Mouse (Mus musculus): Measurements from ENCODE around the gene Taar8c. TPM values are rescaled to one million over a fixed set of nuclear protein-coding genes. Genes with fewer than 3 reads are reported as not detected.
"Not testable (repeated sequence)": the region's sequence is repeated elsewhere in the genome, so short reads cannot be mapped to it uniquely, and the experiment has no call there.

Taar8c gene
- polyA plus RNA-seq, 1 experiment, result not detected

DNA sequence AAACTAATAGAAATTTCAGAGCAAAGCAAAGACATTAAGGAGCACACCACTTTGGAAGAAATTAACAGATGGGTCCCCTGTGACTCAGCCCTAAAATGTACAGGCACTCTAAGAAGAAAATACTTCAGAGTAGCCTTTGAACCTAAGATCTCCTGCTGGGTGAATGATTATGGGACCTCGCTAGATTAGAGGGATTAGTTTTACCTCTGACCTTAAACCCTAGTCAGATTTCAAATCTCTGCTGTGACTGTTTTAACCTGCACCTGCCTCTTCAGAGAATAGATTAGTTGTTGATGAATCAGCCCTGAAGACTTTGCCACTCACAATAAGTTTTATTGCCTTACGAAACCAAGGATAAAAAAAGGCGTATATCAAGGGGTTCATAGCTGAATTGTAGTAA lies 6.5 kb upstream of the Taar8c start:
- H3K27me3 ChIP-seq (ENCODE audit: control insufficient read depth, insufficient read depth, insufficient read length), result no peaks in the 10 kb centered on the region
- no peak overlapping the region for H3K4me3 ChIP-seq (ENCODE audit: insufficient read depth, poor library complexity, severe bottlenecking)
- H3ac ChIP-seq (ENCODE audit: control insufficient read depth, insufficient read length, low read depth), result no peak overlapping the region
- no peaks in the 10 kb centered on the region for H3K79me3 ChIP-seq (ENCODE audit: low read depth)
- H3K79me2 ChIP-seq (ENCODE audit: control insufficient read depth, insufficient read depth), result no peaks in the 10 kb centered on the region
- TF ChIP-seq FOSL1 (IDR thresholded peaks at IDR 0.05; ENCODE audit: insufficient read depth, low read length, poor library complexity, severe bottlenecking) (no peak), MYOG (IDR thresholded peaks at IDR 0.05; ENCODE audit: control insufficient read depth, extremely low read depth, insufficient read length) (no peak), MYOD1 (IDR thresholded peaks at IDR 0.05; ENCODE audit: control insufficient read depth, insufficient read length, low read depth) (no peak), MAX (IDR thresholded peaks at IDR 0.05) (no peak), CTCF (IDR thresholded peaks at IDR 0.05; ENCODE audit: control insufficient read depth, insufficient read depth, insufficient read length) (no peak), USF1 (IDR thresholded peaks at IDR 0.05; ENCODE audit: low read depth) (no peak), CEBPB (IDR thresholded peaks at IDR 0.05; ENCODE audit: low read depth) (no peak)
- H3K36me3 ChIP-seq (ENCODE audit: control insufficient read depth, insufficient read depth), result no peaks in the 10 kb centered on the region

DNA sequence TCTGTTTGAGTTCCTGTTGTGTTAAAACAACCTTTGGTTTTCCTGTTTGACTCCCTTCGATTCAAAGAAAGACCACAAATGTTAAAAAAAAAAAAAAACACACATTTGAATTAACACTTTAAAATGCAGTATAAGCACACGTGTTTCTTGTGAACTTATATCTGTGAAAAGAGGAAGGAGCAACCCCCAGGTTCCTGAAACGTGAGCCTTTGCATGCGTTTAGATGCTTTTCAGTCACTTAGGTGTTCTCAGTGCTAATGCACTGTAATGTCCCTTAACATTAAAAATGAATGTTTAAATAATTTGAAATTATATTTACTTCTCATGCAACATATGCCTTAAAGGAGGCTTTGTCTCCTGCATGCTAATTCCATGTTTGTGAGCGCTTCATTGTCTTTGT lies 6.0 kb upstream of the Taar8c start:
- H3K4me3 ChIP-seq (ENCODE audit: insufficient read depth, poor library complexity, severe bottlenecking), result no peak overlapping the region
- no peak for TF ChIP-seq MYOG (IDR thresholded peaks at IDR 0.05; ENCODE audit: control insufficient read depth, extremely low read depth, insufficient read length)
- TF ChIP-seq FOSL1 (IDR thresholded peaks at IDR 0.05; ENCODE audit: insufficient read depth, low read length, poor library complexity, severe bottlenecking), result no peak
- TF ChIP-seq CTCF (IDR thresholded peaks at IDR 0.05; ENCODE audit: control insufficient read depth, insufficient read depth, insufficient read length), result no peak
- TF ChIP-seq USF1 (IDR thresholded peaks at IDR 0.05; ENCODE audit: low read depth), result no peak
- TF ChIP-seq MAX (IDR thresholded peaks at IDR 0.05), result no peak
- no peak for TF ChIP-seq CEBPB (IDR thresholded peaks at IDR 0.05; ENCODE audit: low read depth)
- TF ChIP-seq MYOD1 (IDR thresholded peaks at IDR 0.05; ENCODE audit: control insufficient read depth, insufficient read length, low read depth), result no peak
- H3K79me3 ChIP-seq (ENCODE audit: low read depth), result no peaks in the 10 kb centered on the region
- H3K36me3 ChIP-seq (ENCODE audit: control insufficient read depth, insufficient read depth), result no peaks in the 10 kb centered on the region
- H3ac ChIP-seq (ENCODE audit: control insufficient read depth, insufficient read length, low read depth), result no peak overlapping the region
- no peaks in the 10 kb centered on the region for H3K79me2 ChIP-seq (ENCODE audit: control insufficient read depth, insufficient read depth)
- no peaks in the 10 kb centered on the region for H3K27me3 ChIP-seq (ENCODE audit: control insufficient read depth, insufficient read depth, insufficient read length)

DNA sequence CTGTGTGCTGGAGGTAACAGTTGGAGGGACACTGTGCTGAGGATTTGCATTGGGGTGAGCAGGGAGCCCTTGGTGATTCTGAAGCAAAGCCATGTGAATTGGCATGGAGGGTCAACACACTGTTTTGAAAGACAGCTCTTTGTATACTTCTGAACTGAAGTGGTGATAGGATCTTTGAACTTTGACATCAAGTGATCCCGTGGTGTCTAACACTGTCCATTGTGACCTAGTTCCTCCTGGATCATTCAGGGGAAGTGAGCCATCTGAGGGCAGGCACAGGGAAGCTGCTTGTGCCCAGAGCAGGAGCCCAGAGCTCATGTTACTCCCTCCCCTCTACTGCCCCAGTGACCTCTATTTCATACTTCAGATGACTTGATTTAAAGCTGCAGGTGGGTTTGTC lies 1.6 kb upstream of the Taar8c start:
- H3K4me3 ChIP-seq (ENCODE audit: insufficient read depth, poor library complexity, severe bottlenecking); H3K79me2 ChIP-seq (ENCODE audit: control insufficient read depth, insufficient read depth); H3ac ChIP-seq (ENCODE audit: control insufficient read depth, insufficient read length, low read depth); H3K36me3 ChIP-seq (ENCODE audit: control insufficient read depth, insufficient read depth); H3K27me3 ChIP-seq (ENCODE audit: control insufficient read depth, insufficient read depth, insufficient read length); H3K79me3 ChIP-seq (ENCODE audit: low read depth): not testable (repeated sequence)

DNA sequence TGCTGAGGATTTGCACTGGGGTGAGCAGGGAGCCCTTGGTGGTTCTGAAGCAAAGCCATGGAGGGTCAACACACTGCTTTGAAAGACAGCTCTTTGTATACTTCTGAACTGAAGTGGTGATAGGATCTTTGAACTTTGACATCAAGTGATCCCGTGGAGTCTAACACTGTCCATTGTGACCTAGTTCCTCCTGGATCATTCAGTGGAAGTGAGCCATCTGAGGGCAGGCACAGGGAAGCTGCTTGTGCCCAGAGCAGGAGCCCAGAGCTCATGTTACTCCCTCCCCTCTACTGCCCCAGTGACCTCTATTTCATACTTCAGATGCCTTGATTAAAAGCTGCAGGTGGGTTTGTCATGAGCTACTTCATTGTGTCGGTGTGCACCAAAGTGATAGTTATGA lies 4.7 kb downstream of the Taar8c start:
- H3ac ChIP-seq (ENCODE audit: control insufficient read depth, insufficient read length, low read depth); H3K79me3 ChIP-seq (ENCODE audit: low read depth); H3K36me3 ChIP-seq (ENCODE audit: control insufficient read depth, insufficient read depth); H3K4me3 ChIP-seq (ENCODE audit: insufficient read depth, poor library complexity, severe bottlenecking); H3K79me2 ChIP-seq (ENCODE audit: control insufficient read depth, insufficient read depth); H3K27me3 ChIP-seq (ENCODE audit: control insufficient read depth, insufficient read depth, insufficient read length): not testable (repeated sequence)

DNA sequence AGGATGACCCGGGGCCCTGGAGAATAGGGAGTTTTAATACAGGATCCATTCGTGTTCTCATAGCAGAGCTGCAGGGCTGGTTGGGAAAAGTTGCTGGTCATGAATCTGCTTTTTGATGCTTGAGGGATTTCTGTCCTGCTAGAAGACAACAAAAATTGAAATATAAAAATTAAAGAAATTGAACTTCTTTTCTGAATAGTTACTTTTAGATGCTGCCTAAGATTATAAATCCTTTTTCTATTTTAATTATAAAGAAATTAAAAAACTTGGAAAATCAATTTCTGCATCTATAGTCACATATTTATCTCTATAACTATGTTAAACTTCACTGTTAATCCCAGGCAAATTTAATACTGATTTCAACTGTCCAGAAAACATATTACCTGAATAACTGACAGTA lies 9.5 kb downstream of the Taar8c start, which contains the start of gene Taar8b:
TSS of gene Taar8b (minus strand) at position 101 of the 400 bp plus-strand sequence.
- no peak within 1 kb of the TSS for H3K4me3 ChIP-seq (ENCODE audit: insufficient read depth, poor library complexity, severe bottlenecking)
- TF ChIP-seq MYOG (IDR thresholded peaks at IDR 0.05; ENCODE audit: control insufficient read depth, extremely low read depth, insufficient read length), result no peak
- no peak for TF ChIP-seq USF1 (IDR thresholded peaks at IDR 0.05; ENCODE audit: low read depth)
- TF ChIP-seq MAX (IDR thresholded peaks at IDR 0.05), result no peak
- H3K27me3 ChIP-seq (ENCODE audit: control insufficient read depth, insufficient read depth, insufficient read length), result no peaks in the 10 kb centered on the region
- H3K79me2 ChIP-seq (ENCODE audit: control insufficient read depth, insufficient read depth), result no peaks in the 10 kb centered on the region
- H3K36me3 ChIP-seq (ENCODE audit: control insufficient read depth, insufficient read depth), result no peaks in the 10 kb centered on the region
- no peaks in the 10 kb centered on the region for H3K79me3 ChIP-seq (ENCODE audit: low read depth)
- no peak within 1 kb of the TSS for H3ac ChIP-seq (ENCODE audit: control insufficient read depth, insufficient read length, low read depth)

DNA sequence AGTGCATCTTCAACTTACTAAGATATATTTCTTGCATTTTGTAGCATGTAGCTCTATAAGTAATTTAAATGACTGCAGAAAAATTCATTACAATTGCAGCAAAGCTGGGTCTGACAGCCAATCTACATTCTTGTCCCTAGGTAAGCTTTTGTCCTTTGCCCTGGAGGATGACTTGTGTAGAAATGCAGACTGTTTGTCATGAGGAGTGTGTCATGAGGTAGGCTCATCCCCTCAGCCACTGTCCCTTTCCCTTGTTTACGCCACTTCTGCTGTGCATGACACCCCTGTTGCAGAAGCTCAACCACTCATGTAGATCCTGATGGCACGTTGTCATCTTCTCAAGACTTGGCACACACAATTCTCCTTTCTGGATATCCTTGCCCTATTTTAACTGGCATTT lies 14.5 kb downstream of the Taar8c start:
- no peaks in the 10 kb centered on the region for H3K79me3 ChIP-seq (ENCODE audit: low read depth)
- H3K4me3 ChIP-seq (ENCODE audit: insufficient read depth, poor library complexity, severe bottlenecking), result no peak overlapping the region
- peaks cover 3% of the 10 kb centered on the region for H3K27me3 ChIP-seq (ENCODE audit: control insufficient read depth, insufficient read depth, insufficient read length)
- no peak overlapping the region for H3ac ChIP-seq (ENCODE audit: control insufficient read depth, insufficient read length, low read depth)
- H3K36me3 ChIP-seq (ENCODE audit: control insufficient read depth, insufficient read depth), result no peaks in the 10 kb centered on the region
- TF ChIP-seq USF1 (IDR thresholded peaks at IDR 0.05; ENCODE audit: low read depth) (no peak), FOSL1 (IDR thresholded peaks at IDR 0.05; ENCODE audit: insufficient read depth, low read length, poor library complexity, severe bottlenecking) (no peak), MYOD1 (IDR thresholded peaks at IDR 0.05; ENCODE audit: control insufficient read depth, insufficient read length, low read depth) (no peak), MAX (IDR thresholded peaks at IDR 0.05) (no peak)
- H3K79me2 ChIP-seq (ENCODE audit: control insufficient read depth, insufficient read depth), result no peaks in the 10 kb centered on the region

DNA sequence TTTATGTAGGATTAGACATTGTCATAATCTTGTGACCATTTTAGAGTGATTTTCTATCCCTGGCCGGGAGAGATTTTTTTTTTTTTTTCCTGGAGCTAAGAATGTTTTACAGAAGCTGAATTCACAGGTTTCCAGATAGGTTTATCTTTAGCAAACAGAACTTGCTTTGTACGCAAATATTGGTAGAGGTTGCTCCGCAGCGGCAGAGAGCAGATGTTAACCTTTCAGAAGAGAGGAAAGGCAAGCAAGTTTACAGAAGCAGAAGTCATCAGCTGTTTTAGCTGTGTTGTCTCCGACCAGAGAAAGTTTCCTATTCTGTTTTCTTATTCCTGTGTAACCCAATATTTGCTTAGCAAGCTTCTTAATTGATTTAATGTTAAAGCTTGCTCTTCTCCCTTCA lies 15.2 kb downstream of the Taar8c start:
- TF ChIP-seq CTCF (IDR thresholded peaks at IDR 0.05; ENCODE audit: control insufficient read depth, insufficient read depth, insufficient read length), result no peak
- TF ChIP-seq MYOG (IDR thresholded peaks at IDR 0.05; ENCODE audit: control insufficient read depth, extremely low read depth, insufficient read length), result no peak
- TF ChIP-seq USF1 (IDR thresholded peaks at IDR 0.05; ENCODE audit: low read depth), result no peak
- no peak for TF ChIP-seq FOSL1 (IDR thresholded peaks at IDR 0.05; ENCODE audit: insufficient read depth, low read length, poor library complexity, severe bottlenecking)
- no peak for TF ChIP-seq MAX (IDR thresholded peaks at IDR 0.05)
- no peak for TF ChIP-seq CEBPB (IDR thresholded peaks at IDR 0.05; ENCODE audit: low read depth)
- no peak overlapping the region for H3K4me3 ChIP-seq (ENCODE audit: insufficient read depth, poor library complexity, severe bottlenecking)
- no peaks in the 10 kb centered on the region for H3K79me2 ChIP-seq (ENCODE audit: control insufficient read depth, insufficient read depth)
- H3K36me3 ChIP-seq (ENCODE audit: control insufficient read depth, insufficient read depth), result no peaks in the 10 kb centered on the region
- H3ac ChIP-seq (ENCODE audit: control insufficient read depth, insufficient read length, low read depth), result no peak overlapping the region
- peaks cover 3% of the 10 kb centered on the region for H3K27me3 ChIP-seq (ENCODE audit: control insufficient read depth, insufficient read depth, insufficient read length)
- no peaks in the 10 kb centered on the region for H3K79me3 ChIP-seq (ENCODE audit: low read depth)
